Mouse (Mus musculus) heart, adult 8-10 months (tissue): ENCODE data around the gene Sec24b. TPM values are rescaled to one million over a fixed set of nuclear protein-coding genes. Genes with fewer than 3 reads are reported as not detected.

Experiments
- total RNA-seq, 4 experiments: library from RNA; stranded (reverse); gene quantifications; 2 replicates each; pipeline ENCODE4 v1.2.4; 2022

The Sec24b gene
- total RNA-seq, 4 experiments from 2014 or later, result 25.0 to 32.3 (median 27.4) TPM

Other genes with a start within 250 kb of the Sec24b start
- under 1 TPM in 1 of 4 experiments, not detected in 3; 0.25 TPM for gene Rrh, start 239.0 kb downstream of the Sec24b start, total RNA-seq
- gene Gar1, start 230.2 kb downstream of the Sec24b start, total RNA-seq, result 10 to 100 TPM; 15.1 to 22.7 (median 21.6) TPM
- gene Cfi, start 225.7 kb downstream of the Sec24b start, total RNA-seq, result 1 to 10 TPM in 3 of 4 experiments, under 1 TPM in 1; 0.82 to 1.6 (median 1.1) TPM
- 10 to 100 TPM; 43.8 to 66.6 (median 45.6) TPM for gene Pla2g12a, start 182.9 kb downstream of the Sec24b start, total RNA-seq
- 10 to 100 TPM in 3 of 4 experiments, 1 to 10 TPM in 1; 8.9 to 16.8 (median 11.6) TPM for gene Casp6, start 160.1 kb downstream of the Sec24b start, total RNA-seq
- gene Mcub, start 91.3 kb downstream of the Sec24b start, total RNA-seq, result 1 to 10 TPM; 1.1 to 2.5 (median 1.6) TPM
- gene Col25a1, start 69.9 kb upstream of the Sec24b start, total RNA-seq, result under 1 TPM; 0.20 to 0.34 (median 0.23) TPM